Mouse (Mus musculus): ENCODE data around the gene Spred2.

DNA sequence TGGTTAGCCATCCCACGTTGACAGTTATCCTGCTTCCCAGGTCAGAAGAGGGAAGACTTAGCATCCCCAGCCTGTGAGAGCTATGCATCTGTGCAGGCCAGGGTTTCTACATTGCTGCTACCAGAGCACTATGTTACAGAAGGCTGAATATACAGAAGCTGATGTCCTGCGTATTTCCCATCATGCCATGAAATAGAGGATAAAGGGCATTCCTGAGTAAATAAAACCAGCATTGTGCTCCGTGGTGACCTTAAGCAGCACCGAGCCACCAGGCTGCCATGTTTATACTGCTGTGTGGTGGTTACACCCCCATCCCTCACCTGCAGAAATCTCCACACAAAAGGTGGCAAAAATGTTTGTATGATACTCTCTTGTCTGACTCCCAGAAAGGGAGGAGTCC, 78.7 kb downstream of the Spred2 start:
- TF ChIP-seq GATA1 (IDR thresholded peaks at IDR 0.05; ENCODE audit: borderline replicate concordance, low read length), result no peak
- TF ChIP-seq FLI1 (IDR thresholded peaks at IDR 0.05; ENCODE audit: low read length), result no peak

All from megakaryocyte, embryonic 14.5 days (primary cell).